6 mouse cellular contexts compared by ENCODE assay signal in the genomic region with DNA sequence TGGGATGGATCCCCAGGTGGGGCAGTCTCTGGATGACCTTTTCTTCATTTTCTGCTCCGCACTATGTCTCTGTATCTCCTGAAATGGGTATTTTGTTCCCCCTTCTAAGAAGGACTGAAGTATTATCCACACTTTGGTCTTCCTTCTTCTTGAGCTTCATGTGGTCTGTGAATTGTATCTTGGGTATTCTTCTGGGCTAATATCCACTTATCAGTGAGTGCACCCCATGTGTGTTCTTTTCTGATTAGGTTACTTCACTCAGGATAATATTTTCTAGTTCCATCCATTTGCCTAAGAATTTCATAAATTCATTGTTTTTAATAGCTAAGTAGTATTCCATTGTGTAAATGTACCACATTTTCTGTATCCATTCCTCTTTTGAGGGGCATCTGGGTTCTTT. TPM values are rescaled to one million over a fixed set of nuclear protein-coding genes. Genes with fewer than 3 reads are reported as not detected.
"Had no signal": no experiment of that assay in that cellular context is flagged by ENCODE, and none has a peak within 500 bp of the region (broad histone marks: within the 10 kb centered on the region; RNA-seq: fewer than 3 reads in every experiment).

No protein-coding gene starts in this region.

RNA-seq across cellular contexts. Expression of a gene that starts 33.7 kb away (rescaled TPM):
- total RNA-seq: megakaryocyte, adult 5-6 weeks; megakaryocyte-erythroid progenitor cell, adult 5-6 weeks had no signal
- polyA plus RNA-seq: midbrain, embryonic 12.5 days; midbrain, embryonic 16.5 days; neural tube, embryonic 13.5 days; small intestine, adult 2 months had no signal
